Mouse (Mus musculus) ES-E14 (cell line): Measurements from ENCODE around the gene Rad54l2.

Experiments used
- CHD2 ChIP-seq: IDR thresholded peaks from 2 replicates; pipeline ENCODE4 v1.6.1; 2014; ENCODE audit warnings: mild to moderate bottlenecking, low read depth, low read length, inconsistent platforms
- ZC3H11A ChIP-seq: IDR thresholded peaks from 2 replicates; pipeline ENCODE4 v1.6.1; 2012; ENCODE audit warnings: low read depth, mild to moderate bottlenecking, inconsistent platforms, low read length, borderline replicate concordance
- ZNF384 ChIP-seq: IDR thresholded peaks from 2 replicates; pipeline ENCODE4 v1.6.1; 2012; ENCODE audit warnings: low read depth, low read length, inconsistent platforms

DNA sequence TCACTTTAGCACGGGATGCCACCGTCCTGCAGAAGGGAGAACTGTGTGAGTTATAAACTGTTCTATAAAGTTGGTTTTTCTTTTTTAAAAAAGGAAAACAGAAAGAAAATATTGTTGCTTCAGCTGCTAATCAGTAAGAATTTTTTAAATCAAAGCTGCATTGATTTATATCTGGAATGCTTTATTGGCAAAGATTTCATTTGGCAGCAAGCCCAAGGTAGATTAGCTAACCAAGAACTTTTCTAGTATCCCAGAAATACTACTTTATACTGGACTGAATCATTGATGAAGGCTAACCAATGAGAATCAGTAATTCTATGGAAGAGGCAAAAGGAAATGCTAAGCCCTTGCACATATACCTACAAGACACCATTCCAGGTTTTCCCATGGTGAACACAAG is 72.8 kb downstream of the Rad54l2 start:
- TF ChIP-seq CHD2 (no peak), ZNF384 (no peak), ZC3H11A (no peak)
